Mouse (Mus musculus): Measurements from ENCODE around the gene Ppfibp2.

Gene Ppfibp2

DNA sequence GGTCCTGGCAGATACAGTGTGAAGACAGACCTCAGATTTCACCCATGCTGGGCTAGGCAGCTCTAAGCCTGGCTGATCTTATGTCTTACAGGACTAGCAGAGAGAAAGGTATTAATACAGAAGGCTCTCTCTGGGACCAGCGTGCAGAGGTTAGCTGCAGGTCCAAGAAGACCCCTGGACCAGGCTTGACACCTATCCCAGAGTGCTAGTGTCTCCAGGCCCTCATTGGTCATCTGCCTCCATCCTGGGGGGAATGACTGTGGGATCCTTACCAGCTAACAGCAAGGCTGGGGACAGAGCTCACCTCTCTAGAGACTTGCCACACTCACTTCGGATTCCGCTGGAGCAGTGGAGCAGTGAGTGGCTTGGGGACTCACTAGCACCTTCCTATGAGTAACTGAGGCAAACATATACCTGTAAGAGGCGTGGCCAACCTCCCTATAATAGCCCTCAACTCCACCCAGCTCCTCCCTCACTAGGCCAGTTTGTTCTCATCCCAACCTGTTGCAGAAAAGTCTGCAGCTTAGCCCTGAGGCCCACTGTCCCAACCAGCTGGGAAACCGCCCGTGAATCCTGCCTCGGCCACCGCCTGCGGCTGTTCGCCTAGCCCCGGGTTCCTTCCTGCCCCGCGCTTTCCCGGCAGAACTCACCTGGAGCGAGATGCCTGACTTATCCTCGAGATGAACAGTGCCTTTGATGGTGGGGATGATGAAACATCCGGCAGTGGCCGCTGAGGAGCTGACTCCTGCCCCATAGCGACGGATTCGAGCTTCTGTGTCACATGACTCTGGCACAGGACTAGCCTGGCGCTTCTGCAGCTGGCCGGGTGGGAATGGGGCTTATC is 162.5 kb downstream of the Ppfibp2 start, which contains the start of gene Cyb5r2:
Gene Cyb5r2 (minus strand): TSS at position 725 of the 844 bp plus-strand sequence.
- DNase-seq (ENCODE audit: low spot score): no peak

DNA sequence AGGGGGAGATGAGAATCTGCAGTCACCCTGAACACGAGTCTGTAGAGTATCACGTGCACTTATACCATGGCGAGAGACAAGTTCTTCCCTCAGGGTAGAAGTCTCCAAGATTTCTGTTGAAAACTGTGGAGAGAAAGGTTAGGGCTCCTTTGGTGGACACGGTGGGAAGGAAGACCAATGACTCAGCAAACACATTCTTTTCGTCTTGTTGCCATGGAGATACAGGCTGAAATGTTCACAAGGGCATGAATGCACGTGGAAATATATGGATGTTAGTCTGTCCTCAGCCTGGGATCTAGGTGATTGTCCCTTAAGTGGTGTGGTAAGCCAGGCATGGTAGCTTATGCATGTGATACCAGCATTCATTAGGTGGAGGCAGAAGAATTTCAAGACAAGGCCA is 175.8 kb downstream of the Ppfibp2 start:
- DNase-seq (ENCODE audit: low spot score): no peak

DNA sequence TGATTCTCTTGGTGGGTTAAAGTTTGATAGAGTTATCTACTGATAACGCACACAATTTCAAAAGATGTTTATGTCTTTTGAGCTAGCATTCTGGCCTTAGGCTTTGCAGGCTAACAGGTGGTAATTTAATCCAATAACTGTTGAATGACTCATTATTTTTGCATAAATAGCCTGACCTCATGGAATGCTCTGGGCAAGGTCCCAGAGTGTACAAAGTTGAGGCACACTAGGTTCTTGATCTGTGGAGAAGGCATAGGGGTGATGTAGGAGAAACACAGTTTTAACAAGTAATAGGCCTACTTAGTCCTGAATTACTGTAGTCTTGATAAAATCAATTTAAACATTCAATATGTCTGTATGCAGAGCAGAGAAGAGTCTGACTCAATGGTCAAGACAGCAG is 183.2 kb downstream of the Ppfibp2 start:
- no peak for DNase-seq (ENCODE audit: low spot score)

DNA sequence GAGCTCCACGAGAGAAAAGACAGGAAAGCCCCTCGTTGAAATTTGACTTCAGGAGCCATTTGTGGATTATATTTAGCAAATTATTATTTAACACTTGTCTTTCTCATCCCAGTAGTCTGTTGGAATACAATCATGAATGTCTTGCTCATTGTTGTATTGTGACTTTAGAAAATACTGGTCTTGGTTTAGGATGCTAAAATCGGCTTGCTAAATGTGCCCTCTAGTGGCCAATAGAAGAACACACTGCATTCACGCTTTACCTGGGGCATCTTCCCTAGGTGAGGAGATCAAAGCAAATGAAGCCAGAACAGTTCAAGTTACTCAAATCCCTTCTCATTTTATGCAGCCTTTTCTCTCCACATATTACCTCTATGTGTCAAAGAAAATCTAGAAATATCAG is 184.6 kb downstream of the Ppfibp2 start:
- no peak for DNase-seq (ENCODE audit: low spot score)

DNA sequence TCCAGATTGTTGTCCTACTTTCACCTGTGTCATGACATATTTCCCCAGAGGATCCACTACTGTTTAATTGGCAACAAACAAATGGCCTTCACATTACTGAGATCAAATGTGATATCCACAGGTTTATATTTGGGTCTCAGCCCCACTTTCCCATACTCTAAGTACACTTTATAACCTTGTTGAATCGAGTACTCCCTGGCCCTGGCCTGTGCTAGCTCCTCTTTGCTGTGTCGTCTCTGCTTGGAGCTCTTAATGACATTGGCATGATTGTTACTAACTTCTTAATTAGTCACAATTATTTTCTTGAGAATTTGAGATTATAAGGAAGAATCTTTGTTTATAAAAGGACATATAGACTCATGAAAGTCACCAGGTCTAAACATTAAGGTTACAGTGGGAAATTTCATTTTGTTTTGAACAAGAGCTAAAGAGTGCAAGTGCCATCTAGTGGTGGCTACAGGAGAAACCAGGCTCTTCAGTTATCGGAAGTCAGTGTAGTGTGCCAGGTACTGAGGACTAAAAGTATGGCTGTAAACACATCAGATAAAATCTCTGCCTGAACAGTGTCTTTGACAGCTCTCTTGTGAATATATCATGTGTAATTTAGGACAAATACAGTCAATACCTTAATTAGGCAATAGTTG is 193.1 kb downstream of the Ppfibp2 start:
- DNase-seq (ENCODE audit: low spot score): no peak

DNA sequence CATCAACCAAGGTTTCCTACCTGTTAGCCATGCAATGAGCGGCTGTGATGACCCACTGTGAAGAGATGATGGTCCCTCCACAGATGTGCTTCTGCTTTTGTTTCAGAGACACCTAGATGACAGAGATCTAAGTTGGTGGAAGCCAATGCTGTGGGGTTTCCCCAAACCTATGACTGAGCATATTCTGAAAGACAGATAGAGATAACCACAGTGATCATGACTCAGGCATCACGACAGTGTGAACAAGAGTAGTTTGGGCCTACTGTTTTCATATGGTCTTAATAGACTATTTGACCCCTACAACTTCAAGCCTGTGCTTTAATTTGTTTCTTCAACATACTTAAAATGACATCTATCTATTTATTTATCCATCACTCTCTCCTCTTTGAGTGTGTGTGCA is 201.5 kb downstream of the Ppfibp2 start:
- no peak for DNase-seq (ENCODE audit: low spot score)
